Mouse (Mus musculus): ENCODE measurements around the gene Msi2.

Gene Msi2

GRCm38 (mm10) chr11:88675526-88676353 is 42.6 kb downstream of the Msi2 start:
- DNase-seq = no peak

GRCm38 (mm10) chr11:88674075-88674474 is 44.2 kb downstream of the Msi2 start:
- DNase-seq = no peak

GRCm38 (mm10) chr11:88670925-88671324 is 47.4 kb downstream of the Msi2 start:
- DNase-seq = no peak

- DNase-seq = no peak
Measured at GRCm38 (mm10) chr11:88669106-88669505, 49.2 kb downstream of the Msi2 start.

- no peak for DNase-seq
Measured at GRCm38 (mm10) chr11:88668345-88668744, 50.0 kb downstream of the Msi2 start.

- no peak for DNase-seq
Measured at GRCm38 (mm10) chr11:88665799-88666198, 52.5 kb downstream of the Msi2 start.

- DNase-seq = no peak
Measured at GRCm38 (mm10) chr11:88661444-88662180, 56.7 kb downstream of the Msi2 start.

GRCm38 (mm10) chr11:88660404-88660803 is 57.9 kb downstream of the Msi2 start:
- DNase-seq = no peak

- no peak for DNase-seq
Measured at GRCm38 (mm10) chr11:88658926-88659325, 59.4 kb downstream of the Msi2 start.

- DNase-seq = no peak
Measured at GRCm38 (mm10) chr11:88655786-88656185, 62.5 kb downstream of the Msi2 start.

GRCm38 (mm10) chr11:88655214-88655566 is 63.1 kb downstream of the Msi2 start:
- no peak for DNase-seq

- no peak for DNase-seq
Measured at GRCm38 (mm10) chr11:88654391-88655213, 63.7 kb downstream of the Msi2 start.

GRCm38 (mm10) chr11:88650275-88650674 is 68.0 kb downstream of the Msi2 start:
- peak; percentile 53 for DNase-seq

GRCm38 (mm10) chr11:88649009-88649408 is 69.3 kb downstream of the Msi2 start:
- DNase-seq = no peak

- no peak for DNase-seq
Measured at GRCm38 (mm10) chr11:88648407-88648806, 69.9 kb downstream of the Msi2 start.

GRCm38 (mm10) chr11:88646493-88646892 is 71.8 kb downstream of the Msi2 start:
- DNase-seq = no peak

GRCm38 (mm10) chr11:88645821-88646220 is 72.5 kb downstream of the Msi2 start:
- DNase-seq = no peak

GRCm38 (mm10) chr11:88644719-88645118 is 73.6 kb downstream of the Msi2 start:
- DNase-seq = no peak

- no peak for DNase-seq
Measured at GRCm38 (mm10) chr11:88639862-88640261, 78.5 kb downstream of the Msi2 start.

- no peak for DNase-seq
Measured at GRCm38 (mm10) chr11:88638936-88639542, 79.3 kb downstream of the Msi2 start.

GRCm38 (mm10) chr11:88638254-88638653 is 80.1 kb downstream of the Msi2 start:
- DNase-seq = no peak

- DNase-seq = no peak
Measured at GRCm38 (mm10) chr11:88636934-88637333, 81.4 kb downstream of the Msi2 start.

GRCm38 (mm10) chr11:88636319-88636718 is 82.0 kb downstream of the Msi2 start:
- DNase-seq = no peak

Data from cerebellum, postnatal 36 days (tissue).